Mouse (Mus musculus) induced T-regulatory cell, adult 2 months (primary cell): ENCODE measurements at regions not wholly inside any gene's neighbourhood (a gene's known extent, or its start where the extent isn't known, plus 50 kb on each side); places are given as distances from the start of the nearest gene placed in this dataset.

Experiments used
- DNase-seq: peaks from one replicate; pipeline ENCODE4 v3.0.0-alpha.2; 2012; ENCODE audit warnings: low read depth

GRCm38 (mm10) chr13:83716711-83717171, 212.9 kb downstream of the Mef2c start:
- no peak for DNase-seq

- DNase-seq, result no peak
These were observed 213.9 kb downstream of the Mef2c start for GRCm38 (mm10) chr13:83717686-83718210.

- no peak for DNase-seq
These were observed 214.9 kb downstream of the Mef2c start for GRCm38 (mm10) chr13:83718431-83719410.

- DNase-seq, result no peak
These were observed 215.9 kb downstream of the Mef2c start for GRCm38 (mm10) chr13:83719635-83720291.

GRCm38 (mm10) chr13:83720352-83720751, 216.5 kb downstream of the Mef2c start:
- no peak for DNase-seq

- DNase-seq, result no peak
These were observed 217.1 kb downstream of the Mef2c start for GRCm38 (mm10) chr13:83720883-83721371.

GRCm38 (mm10) chr13:83721563-83721962, 217.7 kb downstream of the Mef2c start:
- no peak for DNase-seq

- DNase-seq, result no peak
These were observed 218.4 kb downstream of the Mef2c start for GRCm38 (mm10) chr13:83722241-83722640.

GRCm38 (mm10) chr13:83722791-83723190, 219.0 kb downstream of the Mef2c start:
- no peak for DNase-seq

GRCm38 (mm10) chr13:83723396-83723795, 219.6 kb downstream of the Mef2c start:
- no peak for DNase-seq

GRCm38 (mm10) chr13:83724196-83724595, 220.4 kb downstream of the Mef2c start:
- no peak for DNase-seq

GRCm38 (mm10) chr13:83724995-83725394, 221.2 kb downstream of the Mef2c start:
- DNase-seq, result peak; percentile 64

GRCm38 (mm10) chr13:83725831-83726230, 222.0 kb downstream of the Mef2c start:
- no peak for DNase-seq

- no peak for DNase-seq
These were observed 222.6 kb downstream of the Mef2c start for GRCm38 (mm10) chr13:83726346-83726975.

GRCm38 (mm10) chr13:83727051-83727765, 223.4 kb downstream of the Mef2c start:
- no peak for DNase-seq

GRCm38 (mm10) chr13:83727766-83728395, 224.0 kb downstream of the Mef2c start:
- no peak for DNase-seq

- no peak for DNase-seq
These were observed 224.7 kb downstream of the Mef2c start for GRCm38 (mm10) chr13:83728421-83729010.

GRCm38 (mm10) chr13:83729331-83730009, 225.6 kb downstream of the Mef2c start:
- DNase-seq, result peak; percentile 41

- DNase-seq, result no peak
These were observed 226.4 kb downstream of the Mef2c start for GRCm38 (mm10) chr13:83730155-83730712.
